Mouse (Mus musculus): ENCODE results near the gene Kif12. TPM values are rescaled to one million over a fixed set of nuclear protein-coding genes. Genes with fewer than 3 reads are reported as not detected.

Gene Kif12
- total and polyA plus RNA-seq, 2 experiments from 2014 or later: not detected

- no peak overlapping the region for H3K27ac ChIP-seq (ENCODE audit: low read depth)
- H3K9me3 ChIP-seq (replicated peaks; ENCODE audit: control insufficient read depth, low read length): no peaks in the 10 kb centered on the region
- no peak overlapping the region for H3K9ac ChIP-seq (replicated peaks; ENCODE audit: low read depth, low read length)
- DNase-seq (ENCODE audit: low spot score) (no peak), ATAC-seq (ENCODE audit: insufficient read depth, low read depth) (no peak)
- H3K4me1 ChIP-seq (ENCODE audit: control insufficient read depth, insufficient read depth): no peaks in the 10 kb centered on the region
- no peaks in the 10 kb centered on the region for H3K27me3 ChIP-seq (ENCODE audit: control insufficient read depth, insufficient read depth, low read length)
- H3K4me3 ChIP-seq (ENCODE audit: low read depth, low read length): no peak overlapping the region
- no peaks in the 10 kb centered on the region for H3K36me3 ChIP-seq (replicated peaks; ENCODE audit: control insufficient read depth, insufficient read depth, low read length)
- H3K4me2 ChIP-seq (ENCODE audit: low read depth, low read length): no peak overlapping the region
- TF ChIP-seq EP300 (IDR thresholded peaks at IDR 0.05; ENCODE audit: low read depth) (no peak), CTCF (IDR thresholded peaks at IDR 0.05; ENCODE audit: low read depth) (no peak)
- 54% methylated on average over 8 of the region's 8 CpGs for WGBS
Observed at GRCm38 (mm10) chr4:63156726-63157634, 15.0 kb downstream of the Kif12 start.

GRCm38 (mm10) chr4:63155596-63155995 lies 16.3 kb downstream of the Kif12 start:
- no peak overlapping the region for H3K27ac ChIP-seq (ENCODE audit: low read depth)
- H3K4me2 ChIP-seq (ENCODE audit: low read depth, low read length): no peak overlapping the region
- TF ChIP-seq EP300 (IDR thresholded peaks at IDR 0.05; ENCODE audit: low read depth) (no peak), CTCF (IDR thresholded peaks at IDR 0.05; ENCODE audit: low read depth) (no peak)
- no peaks in the 10 kb centered on the region for H3K9me3 ChIP-seq (replicated peaks; ENCODE audit: control insufficient read depth, low read length)
- H3K4me3 ChIP-seq (ENCODE audit: low read depth, low read length): no peak overlapping the region
- H3K27me3 ChIP-seq (ENCODE audit: control insufficient read depth, insufficient read depth, low read length): no peaks in the 10 kb centered on the region
- H3K4me1 ChIP-seq (ENCODE audit: control insufficient read depth, insufficient read depth): no peaks in the 10 kb centered on the region
- 36% methylated on average over 2 of the region's 2 CpGs for WGBS
- ATAC-seq (ENCODE audit: insufficient read depth, low read depth) (no peak), DNase-seq (ENCODE audit: low spot score) (no peak)
- no peaks in the 10 kb centered on the region for H3K36me3 ChIP-seq (replicated peaks; ENCODE audit: control insufficient read depth, insufficient read depth, low read length)
- H3K9ac ChIP-seq (replicated peaks; ENCODE audit: low read depth, low read length): no peak overlapping the region

- Histone ChIP-seq H3K9ac (replicated peaks; ENCODE audit: low read depth, low read length) (no peak within 1 kb of the TSS), H3K4me1 (ENCODE audit: control insufficient read depth, insufficient read depth) (no peaks in the 10 kb centered on the region), H3K4me2 (ENCODE audit: low read depth, low read length) (no peak within 1 kb of the TSS), H3K27ac (ENCODE audit: low read depth) (no peak within 1 kb of the TSS), H3K27me3 (ENCODE audit: control insufficient read depth, insufficient read depth, low read length) (no peaks in the 10 kb centered on the region), H3K4me3 (ENCODE audit: low read depth, low read length) (no peak within 1 kb of the TSS), H3K36me3 (replicated peaks; ENCODE audit: control insufficient read depth, insufficient read depth, low read length) (no peaks in the 10 kb centered on the region), H3K9me3 (replicated peaks; ENCODE audit: control insufficient read depth, low read length) (no peaks in the 10 kb centered on the region)
- DNase-seq (ENCODE audit: low spot score): no peak
- WGBS: 61% methylated on average over 5 of the region's 5 CpGs
- TF ChIP-seq EP300 (IDR thresholded peaks at IDR 0.05; ENCODE audit: low read depth): no peak
- TF ChIP-seq CTCF (IDR thresholded peaks at IDR 0.05; ENCODE audit: low read depth): no peak
- ATAC-seq (ENCODE audit: insufficient read depth, low read depth): no peak
Observed at GRCm38 (mm10) chr4:63154699-63155098, 17.2 kb downstream of the Kif12 start, which contains the start of gene Ambp. Ambp (minus strand) TSS chr4:63154799.

- Histone ChIP-seq H3K4me3 (ENCODE audit: low read depth, low read length) (no peak overlapping the region), H3K4me2 (ENCODE audit: low read depth, low read length) (no peak overlapping the region), H3K27ac (ENCODE audit: low read depth) (no peak overlapping the region), H3K36me3 (replicated peaks; ENCODE audit: control insufficient read depth, insufficient read depth, low read length) (no peaks in the 10 kb centered on the region), H3K27me3 (ENCODE audit: control insufficient read depth, insufficient read depth, low read length) (no peaks in the 10 kb centered on the region), H3K9me3 (replicated peaks; ENCODE audit: control insufficient read depth, low read length) (no peaks in the 10 kb centered on the region), H3K4me1 (ENCODE audit: control insufficient read depth, insufficient read depth) (no peaks in the 10 kb centered on the region), H3K9ac (replicated peaks; ENCODE audit: low read depth, low read length) (no peak overlapping the region)
- no peak for ATAC-seq (ENCODE audit: insufficient read depth, low read depth)
- DNase-seq (ENCODE audit: low spot score): no peak
- 55% methylated on average over 4 of the region's 4 CpGs for WGBS
- no peak for TF ChIP-seq EP300 (IDR thresholded peaks at IDR 0.05; ENCODE audit: low read depth)
- TF ChIP-seq CTCF (IDR thresholded peaks at IDR 0.05; ENCODE audit: low read depth): no peak
Observed at GRCm38 (mm10) chr4:63154028-63154427, 17.9 kb downstream of the Kif12 start.

- 83% methylated on average over 6 of the region's 6 CpGs for WGBS
- Histone ChIP-seq H3K4me1 (ENCODE audit: control insufficient read depth, insufficient read depth) (no peaks in the 10 kb centered on the region), H3K4me3 (ENCODE audit: low read depth, low read length) (no peak overlapping the region), H3K9me3 (replicated peaks; ENCODE audit: control insufficient read depth, low read length) (peaks cover 9% of the 10 kb centered on the region; the same call in 1 of the 2 replicates), H3K36me3 (replicated peaks; ENCODE audit: control insufficient read depth, insufficient read depth, low read length) (no peaks in the 10 kb centered on the region), H3K27me3 (ENCODE audit: control insufficient read depth, insufficient read depth, low read length) (no peaks in the 10 kb centered on the region), H3K27ac (ENCODE audit: low read depth) (no peak overlapping the region), H3K9ac (replicated peaks; ENCODE audit: low read depth, low read length) (no peak overlapping the region), H3K4me2 (ENCODE audit: low read depth, low read length) (no peak overlapping the region)
- TF ChIP-seq EP300 (IDR thresholded peaks at IDR 0.05; ENCODE audit: low read depth): no peak
- TF ChIP-seq CTCF (IDR thresholded peaks at IDR 0.05; ENCODE audit: low read depth): no peak
- no peak for ATAC-seq (ENCODE audit: insufficient read depth, low read depth)
- no peak for DNase-seq (ENCODE audit: low spot score)
Observed at GRCm38 (mm10) chr4:63151127-63151526, 20.8 kb downstream of the Kif12 start.
